ENCODE assay signal across 9 mouse cellular contexts in the genomic region with DNA sequence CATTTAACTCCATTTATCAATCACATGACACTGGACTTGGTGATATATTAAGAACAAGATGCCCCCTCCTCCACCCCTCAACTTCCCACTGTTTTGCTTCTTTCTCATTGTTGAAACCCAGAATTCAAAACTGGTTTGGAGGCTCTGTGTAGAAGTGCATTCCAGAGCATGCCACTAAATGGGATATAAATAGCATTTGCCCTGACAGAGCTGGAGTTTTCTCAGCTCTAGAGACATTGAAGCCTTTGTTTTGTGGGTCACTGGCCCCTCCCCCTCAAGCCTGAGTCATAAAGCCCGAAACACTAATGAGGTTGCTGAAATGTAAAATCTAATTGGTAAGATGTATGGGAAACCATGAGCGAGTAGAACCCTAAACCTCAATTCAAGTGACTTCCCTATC.
DNase-seq lines count a peak whose midpoint lies in the region; ATAC-seq lines count a peak whose summit lies in the region.
"Had no signal": no experiment of that assay in that cellular context is flagged by ENCODE, and none has a peak within 500 bp of the region (broad histone marks: within the 10 kb centered on the region; RNA-seq: fewer than 3 reads in every experiment).

No protein-coding gene starts in this region.

- H3K9ac ChIP-seq in kidney, embryonic 14.5 days (ENCODE audit: low read depth, low read length): no peak overlapping the region
- H3K9ac ChIP-seq: embryonic facial prominence, embryonic 12.5 days had no signal

- no peak overlapping the region for H3K4me2 ChIP-seq in kidney, embryonic 14.5 days (replicated peaks; ENCODE audit: low read depth, low read length)
- H3K4me2 ChIP-seq: embryonic facial prominence, embryonic 12.5 days had no signal

- H3K9me3 ChIP-seq in kidney, embryonic 14.5 days (ENCODE audit: control insufficient read depth, low read length): no peaks in the 10 kb centered on the region
- H3K9me3 ChIP-seq: embryonic facial prominence, embryonic 12.5 days had no signal

- H3K4me3 ChIP-seq in kidney, embryonic 14.5 days (ENCODE audit: low read length): no peak overlapping the region
- H3K4me3 ChIP-seq: embryonic facial prominence, embryonic 12.5 days had no signal

- H3K27me3 ChIP-seq in kidney, embryonic 14.5 days (ENCODE audit: control insufficient read depth, insufficient read depth, low read length): no peaks in the 10 kb centered on the region
- H3K27me3 ChIP-seq: embryonic facial prominence, embryonic 12.5 days had no signal

- no peaks in the 10 kb centered on the region for H3K36me3 ChIP-seq in kidney, embryonic 14.5 days (ENCODE audit: control insufficient read depth, insufficient read depth, low read length)
- H3K36me3 ChIP-seq: embryonic facial prominence, embryonic 12.5 days had no signal

- H3K4me1 ChIP-seq in kidney, embryonic 14.5 days (ENCODE audit: control insufficient read depth, insufficient read depth, low read length): no peaks in the 10 kb centered on the region

- ATAC-seq in kidney, embryonic 14.5 days (ENCODE audit: low FRiP score, low TSS enrichment): peak; percentile 52; the same call in 1 of the 2 replicates
- no peak for ATAC-seq in activated CD4-positive, CD25-positive, alpha-beta regulatory T cell, adult 4 months

- WGBS in kidney, embryonic 14.5 days: 63% methylated on average over 2 of the region's 2 CpGs

- H3K27ac ChIP-seq in kidney, embryonic 14.5 days (ENCODE audit: low read depth, low read length): no peak overlapping the region
- H3K27ac ChIP-seq: embryonic facial prominence, embryonic 12.5 days had no signal

- DNase-seq in kidney, postnatal 36 days: no peak
- peak; percentile 98 for DNase-seq in Muller cell, postnatal 12 days (ENCODE audit: inconsistent ontology term)
- peak; percentile 45 to 48 for DNase-seq in cerebellum, postnatal 10 days
- peak; percentile 61 for DNase-seq in heart, postnatal 4 days
- DNase-seq in thymus, postnatal 25 days: no peak
- DNase-seq in right cerebral cortex, postnatal 4 days: no peak

Comparison
In these comparisons a context has a peak if more than half of its experiments do, and no peak if none do; other contexts are left out.
1. DNase-seq: peak in Muller cell, postnatal 12 days (single experiment), cerebellum, postnatal 10 days (2 of 2) and heart, postnatal 4 days (single experiment); none in kidney, postnatal 36 days (0 of 2), thymus, postnatal 25 days (single experiment) and right cerebral cortex, postnatal 4 days (single experiment).